Mouse (Mus musculus) brain, embryonic 18.5 days (tissue): ENCODE data around the gene Olfr495.

Experiments used
- DNase-seq: peaks from one replicate; pipeline ENCODE4 v3.0.0-alpha.2; 2012; ENCODE audit warnings: low read depth, low spot score

The Olfr495 gene

DNA sequence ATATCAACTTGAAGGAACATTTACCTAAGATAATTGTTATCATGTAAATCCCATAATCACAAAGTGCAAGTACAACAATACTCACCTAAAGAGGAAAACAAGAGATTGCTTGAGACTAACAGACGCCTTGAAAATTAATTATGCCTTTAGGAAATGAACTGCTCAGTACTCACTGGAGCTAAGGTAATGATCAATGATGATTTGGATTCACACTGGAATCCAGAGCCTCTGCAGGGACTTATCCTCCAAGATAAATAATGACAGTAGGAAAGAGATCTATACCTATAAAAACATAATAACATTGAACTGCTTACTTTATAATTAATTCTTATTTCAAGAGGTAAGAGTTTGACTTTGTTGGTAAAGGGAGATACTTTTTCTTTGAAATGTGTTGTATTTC is at the start of gene Olfr495:
Gene Olfr495, plus strand, starts transcription at position 301 of the 400 bp plus-strand sequence.
- DNase-seq, result no peak

DNA sequence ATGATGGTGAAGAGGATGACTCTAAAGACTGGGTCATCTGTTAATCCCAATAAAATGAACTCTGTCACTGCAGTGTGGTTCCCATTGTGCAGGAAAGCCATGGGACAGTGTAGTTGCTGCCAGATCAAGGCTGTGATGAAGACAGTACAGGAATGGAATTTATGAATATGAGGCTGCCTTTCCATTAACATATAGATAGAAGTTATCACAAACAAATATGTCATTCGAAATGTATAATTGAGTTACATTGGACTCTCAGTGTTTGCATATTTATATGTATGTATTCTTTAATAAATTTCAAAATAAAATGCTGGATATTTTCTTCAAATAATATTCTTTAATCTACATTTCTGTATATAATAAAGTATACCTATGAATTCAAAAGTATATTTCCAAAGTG is 46.1 kb upstream of the Olfr495 start, which contains the start of gene Olfr493:
Gene Olfr493, minus strand, starts transcription at position 101 of the 400 bp plus-strand sequence.
- DNase-seq, result no peak

DNA sequence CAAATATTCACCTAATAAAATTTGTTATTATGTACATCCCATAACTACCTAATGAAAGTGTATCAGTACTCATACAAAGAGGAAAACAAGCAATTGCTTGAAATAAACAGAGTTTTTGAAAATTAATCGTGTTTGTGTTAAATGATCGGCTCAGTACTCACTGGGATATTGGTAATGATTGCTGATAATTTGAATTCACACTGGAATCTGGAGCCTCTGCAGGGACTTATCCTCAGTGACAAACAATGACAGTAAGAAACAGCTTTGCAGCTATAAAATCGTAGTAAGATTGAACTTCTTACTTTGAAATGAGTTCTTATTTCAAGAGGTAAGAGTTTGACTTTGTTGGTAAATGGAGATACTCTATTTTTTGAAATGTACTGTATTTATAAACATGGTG is 27.9 kb upstream of the Olfr495 start, which contains the start of gene Olfr494:
Gene Olfr494, plus strand, starts transcription at position 301 of the 400 bp plus-strand sequence.
- no peak for DNase-seq

GRCm38 (mm10) chr7:108420121-108420520 is 27.2 kb downstream of the Olfr495 start, which contains the start of gene Olfr497:
Gene Olfr497, plus strand, starts transcription at chr7:108420421.
- DNase-seq, result no peak
